8 mouse cellular contexts compared by ENCODE assay signal in the genomic region with DNA sequence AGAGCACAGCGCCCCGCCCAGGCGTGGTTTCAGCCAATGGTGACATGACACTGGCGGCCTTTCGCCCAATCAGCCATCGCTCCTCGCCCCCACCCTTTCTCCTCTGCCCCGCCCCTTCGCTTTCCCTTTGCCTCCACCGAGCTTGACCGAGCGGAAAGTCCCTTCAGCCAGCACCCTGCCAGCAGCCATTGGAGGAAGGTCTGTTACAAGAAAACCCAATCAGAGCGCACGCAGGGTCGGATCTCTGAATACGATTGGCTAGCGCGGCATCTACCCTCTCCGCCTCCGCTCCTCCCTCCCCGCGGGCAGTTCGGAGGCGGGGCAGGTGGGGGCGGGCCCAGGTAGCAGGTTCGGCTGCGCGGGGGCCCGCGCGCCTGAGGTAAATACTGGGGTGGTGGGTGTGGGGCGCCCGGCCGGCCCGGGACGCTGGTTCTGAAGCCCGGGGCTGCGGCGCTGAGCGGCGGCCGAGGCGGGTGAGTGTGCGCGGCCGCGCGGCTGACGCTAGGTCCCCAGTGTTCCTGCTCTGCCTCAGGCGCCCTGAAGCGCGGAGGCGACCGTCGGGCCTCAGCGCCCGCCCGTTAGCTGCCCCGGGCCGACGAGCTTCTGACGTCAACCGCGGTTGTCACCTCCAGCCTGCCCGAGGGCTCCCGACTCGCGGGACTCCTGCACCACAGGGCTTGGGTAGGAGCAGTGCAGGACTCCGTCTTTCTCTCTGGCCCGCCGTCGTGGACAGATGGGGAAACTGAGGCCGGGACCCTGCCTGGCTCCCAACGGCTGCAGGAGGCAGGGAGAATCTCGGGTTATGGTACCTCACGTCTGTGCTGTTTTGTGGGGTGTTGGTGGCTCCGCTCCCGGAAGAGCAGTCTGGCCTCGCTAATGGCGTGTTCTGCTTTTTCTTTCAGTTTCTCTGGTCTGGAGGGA. TPM values are rescaled to one million over a fixed set of nuclear protein-coding genes. Genes with fewer than 3 reads are reported as not detected.
DNase-seq lines count a peak whose midpoint lies in the region; ATAC-seq lines count a peak whose summit lies in the region.

A gene (plus strand): TSS at position 308 of the 921 bp plus-strand sequence.

- under 1% methylated on average over 59 of the region's 80 CpGs for WGBS in hindbrain, embryonic 15.5 days

- H3K9me3 ChIP-seq in hindbrain, embryonic 15.5 days = no peaks in the 10 kb centered on the region

- H3K9ac ChIP-seq in hindbrain, embryonic 15.5 days = peak within 1 kb of the TSS; percentile 77

- H3K4me3 ChIP-seq in hindbrain, embryonic 15.5 days = peak within 1 kb of the TSS; percentile 83

- ATAC-seq in hindbrain, embryonic 15.5 days (ENCODE audit: low FRiP score, low read depth) = peak; percentile 100

- peak within 1 kb of the TSS; percentile 89 for H3K27ac ChIP-seq in hindbrain, embryonic 15.5 days (replicated peaks)

- DNase-seq in T-cell, adult 2 months (ENCODE audit: low spot score) = peak; percentile 98
- DNase-seq in cerebellum, postnatal 36 days = peak; percentile 98
- DNase-seq in frontal cortex, postnatal 36 days (ENCODE audit: low spot score in 2 of 2) = peak; percentile 97 to 98
- peak; percentile 99 for DNase-seq in left cerebral cortex, adult 11 months (ENCODE audit: low spot score)
- peak; percentile 99 for DNase-seq in lung, postnatal 4 days
- DNase-seq in retina, postnatal 7 days (ENCODE audit: low read depth, low spot score) = peak; percentile 98
- DNase-seq in urinary bladder, adult 2 months (ENCODE audit: low spot score) = peak; percentile 84

- peaks cover 23% of the 10 kb centered on the region for H3K4me1 ChIP-seq in hindbrain, embryonic 15.5 days (replicated peaks)

- H3K4me2 ChIP-seq in hindbrain, embryonic 15.5 days = peak within 1 kb of the TSS; percentile 73

- H3K36me3 ChIP-seq in hindbrain, embryonic 15.5 days = no peaks in the 10 kb centered on the region

- H3K27me3 ChIP-seq in hindbrain, embryonic 15.5 days = peaks cover 2% of the 10 kb centered on the region; the same call in 1 of the 2 replicates

RNA-seq across cellular contexts. Expression of the gene that starts here (rescaled TPM):
- 12.3 and 16.7 TPM in 2 replicates for polyA plus RNA-seq in hindbrain, embryonic 15.5 days (2015; fragmentation: Nextera tagmentation; extraction: Ambion mirVana)
- 10.7 and 12.2 TPM in 2 replicates for polyA plus RNA-seq in urinary bladder, adult 2 months (2012; rRNA removed)

Comparison
In these comparisons a context has a peak if more than half of its experiments do, and no peak if none do; other contexts are left out.
1. Peak in every context shown above with its lines: DNase-seq, ATAC-seq, H3K4me3 ChIP-seq and H3K27ac ChIP-seq.